Mouse (Mus musculus): ENCODE data around the gene Syn3. TPM values are rescaled to one million over a fixed set of nuclear protein-coding genes. Genes with fewer than 3 reads are reported as not detected.
A peak's percentile ranks its signal among the peaks of the same experiment; 100 is the strongest.

The Syn3 gene
- total RNA-seq, 1 experiment = 1.5 TPM

GRCm38 (mm10) chr10:86022474-86022816, 476.3 kb downstream of the Syn3 start:
- Histone ChIP-seq H3K4me1 (ENCODE audit: control insufficient read depth in 2 of 2, insufficient read depth in 2 of 2, low read length in 2 of 2, poor library complexity in 1 of 2) (peaks cover 4 to 9% of the 10 kb centered on the region in 2 experiments; a peak in 3 of 4 replicates), H3K9me3 (ENCODE audit: control insufficient read depth, insufficient read depth, low read depth, low read length) (no peaks in the 10 kb centered on the region), H3K9ac (ENCODE audit: insufficient read depth, low read depth, low read length, poor library complexity, severe bottlenecking) (peak overlapping the region; percentile 86), H3K27ac (ENCODE audit: insufficient read depth, low read depth, low read length, poor library complexity, severe bottlenecking) (no peak overlapping the region), H3K4me3 (ENCODE audit: insufficient read depth in 1 of 2, low read depth in 1 of 2, low read length in 2 of 2, poor library complexity in 1 of 2, severe bottlenecking in 1 of 2) (peak overlapping the region; percentile 77 to 83), H3K36me3 (ENCODE audit: control insufficient read depth, insufficient read depth, low read length, poor library complexity, severe bottlenecking) (no peaks in the 10 kb centered on the region)
- TF ChIP-seq MAFK (IDR thresholded peaks at IDR 0.05; ENCODE audit: insufficient read depth, low read depth, low read length) (0 out of 2 replicates have a peak, but pooled peaks have one; percentile 21), CHD2 (IDR thresholded peaks at IDR 0.05; ENCODE audit: low read depth, low read length) (no peak)
- in situ Hi-C loops (cut with MboI; ENCODE audit: low sequenced_read_pairs in 2 of 2, unreplicated experiment in 2 of 2) = no loop called here
- no peak for DNase-seq (ENCODE audit: low read depth, low spot score)

GRCm38 (mm10) chr10:86021749-86022473, 476.8 kb downstream of the Syn3 start, which contains the start of gene Fbxo7:
Gene Fbxo7 (plus strand): TSS chr10:86021972.
- Histone ChIP-seq H3K9ac (ENCODE audit: insufficient read depth, low read depth, low read length, poor library complexity, severe bottlenecking) (peak within 1 kb of the TSS; percentile 86), H3K36me3 (ENCODE audit: control insufficient read depth, insufficient read depth, low read length, poor library complexity, severe bottlenecking) (no peaks in the 10 kb centered on the region), H3K27ac (ENCODE audit: insufficient read depth, low read depth, low read length, poor library complexity, severe bottlenecking) (peak within 1 kb of the TSS; percentile 42; the same call in 1 of the 2 replicates), H3K4me3 (ENCODE audit: insufficient read depth in 1 of 2, low read depth in 1 of 2, low read length in 2 of 2, poor library complexity in 1 of 2, severe bottlenecking in 1 of 2) (peak within 1 kb of the TSS; percentile 77 to 83), H3K4me1 (ENCODE audit: control insufficient read depth in 2 of 2, insufficient read depth in 2 of 2, low read length in 2 of 2, poor library complexity in 1 of 2) (peaks cover 4 to 10% of the 10 kb centered on the region in 2 experiments; a peak in 3 of 4 replicates), H3K9me3 (ENCODE audit: control insufficient read depth, insufficient read depth, low read depth, low read length) (no peaks in the 10 kb centered on the region)
- no peak for TF ChIP-seq MAFK (IDR thresholded peaks at IDR 0.05; ENCODE audit: insufficient read depth, low read depth, low read length)
- TF ChIP-seq ZC3H11A (IDR thresholded peaks at IDR 0.05; ENCODE audit: borderline replicate concordance, low read depth, low read length) = peak; percentile 51; the same call in 1 of the 2 replicates
- peak; percentile 83 for DNase-seq (ENCODE audit: low read depth, low spot score)
- in situ Hi-C loops (cut with MboI; ENCODE audit: low sequenced_read_pairs in 2 of 2, unreplicated experiment in 2 of 2) = no loop called here

- Histone ChIP-seq H3K4me3 (ENCODE audit: insufficient read depth in 1 of 2, low read depth in 1 of 2, low read length in 2 of 2, poor library complexity in 1 of 2, severe bottlenecking in 1 of 2) (peak overlapping the region; percentile 1 to 83; a peak in 2 of 4 replicates), H3K9ac (ENCODE audit: insufficient read depth, low read depth, low read length, poor library complexity, severe bottlenecking) (no peak overlapping the region), H3K9me3 (ENCODE audit: control insufficient read depth, insufficient read depth, low read depth, low read length) (no peaks in the 10 kb centered on the region), H3K36me3 (ENCODE audit: control insufficient read depth, insufficient read depth, low read length, poor library complexity, severe bottlenecking) (no peaks in the 10 kb centered on the region), H3K4me1 (ENCODE audit: control insufficient read depth in 2 of 2, insufficient read depth in 2 of 2, low read length in 2 of 2, poor library complexity in 1 of 2) (peaks cover 4 to 10% of the 10 kb centered on the region in 2 experiments; a peak in 3 of 4 replicates), H3K27ac (ENCODE audit: insufficient read depth, low read depth, low read length, poor library complexity, severe bottlenecking) (no peak overlapping the region)
- in situ Hi-C loops (cut with MboI; ENCODE audit: low sequenced_read_pairs in 2 of 2, unreplicated experiment in 2 of 2) = no loop called here
- no peak for DNase-seq (ENCODE audit: low read depth, low spot score)
- TF ChIP-seq ZNF384 (IDR thresholded peaks at IDR 0.05; ENCODE audit: low read depth, low read length) (no peak), CHD2 (IDR thresholded peaks at IDR 0.05; ENCODE audit: low read depth, low read length) (no peak), HCFC1 (IDR thresholded peaks at IDR 0.05; ENCODE audit: borderline replicate concordance, insufficient read depth, low read length) (no peak), ZC3H11A (IDR thresholded peaks at IDR 0.05; ENCODE audit: borderline replicate concordance, low read depth, low read length) (no peak), MAFK (IDR thresholded peaks at IDR 0.05; ENCODE audit: insufficient read depth, low read depth, low read length) (no peak)
Measured at GRCm38 (mm10) chr10:86021408-86021748, 477.3 kb downstream of the Syn3 start.

DNA sequence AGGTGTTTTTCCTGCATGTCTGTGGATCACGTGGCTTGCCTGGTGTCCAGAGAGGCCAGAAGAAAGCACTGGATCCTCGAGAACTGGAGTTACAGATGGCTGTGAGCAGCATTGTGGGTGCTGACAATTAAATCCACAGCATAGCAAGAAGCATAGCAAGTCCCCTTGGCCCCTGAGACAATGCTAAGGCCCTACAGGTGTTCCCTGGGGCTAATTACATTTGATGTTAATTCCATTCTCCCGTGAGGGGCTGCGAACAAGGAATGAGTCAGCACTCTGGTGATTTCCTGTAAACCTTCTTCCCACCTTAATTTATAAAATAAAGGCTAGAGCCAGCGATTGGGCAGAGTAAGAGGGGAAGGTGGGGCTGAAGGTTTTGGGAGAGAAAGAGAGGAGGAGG, 479.9 kb downstream of the Syn3 start:
- Histone ChIP-seq H3K9ac (ENCODE audit: insufficient read depth, low read depth, low read length, poor library complexity, severe bottlenecking) (no peak overlapping the region), H3K27ac (ENCODE audit: insufficient read depth, low read depth, low read length, poor library complexity, severe bottlenecking) (peak overlapping the region; percentile 58), H3K9me3 (ENCODE audit: control insufficient read depth, insufficient read depth, low read depth, low read length) (no peaks in the 10 kb centered on the region), H3K36me3 (ENCODE audit: control insufficient read depth, insufficient read depth, low read length, poor library complexity, severe bottlenecking) (no peaks in the 10 kb centered on the region), H3K4me3 (ENCODE audit: insufficient read depth in 1 of 2, low read depth in 1 of 2, low read length in 2 of 2, poor library complexity in 1 of 2, severe bottlenecking in 1 of 2) (no peak overlapping the region), H3K4me1 (ENCODE audit: control insufficient read depth in 2 of 2, insufficient read depth in 2 of 2, low read length in 2 of 2, poor library complexity in 1 of 2) (peaks cover 4 to 10% of the 10 kb centered on the region in 2 experiments; a peak in 3 of 4 replicates)
- peak; percentile 55 for DNase-seq (ENCODE audit: low read depth, low spot score)
- in situ Hi-C loops (cut with MboI; ENCODE audit: low sequenced_read_pairs in 2 of 2, unreplicated experiment in 2 of 2) = no loop called here
- TF ChIP-seq MAFK (IDR thresholded peaks at IDR 0.05; ENCODE audit: insufficient read depth, low read depth, low read length) (peak; percentile 84), HCFC1 (IDR thresholded peaks at IDR 0.05; ENCODE audit: borderline replicate concordance, insufficient read depth, low read length) (no peak)

- Histone ChIP-seq H3K27ac (ENCODE audit: insufficient read depth, low read depth, low read length, poor library complexity, severe bottlenecking) (no peak overlapping the region; the same call in 1 of the 2 replicates), H3K36me3 (ENCODE audit: control insufficient read depth, insufficient read depth, low read length, poor library complexity, severe bottlenecking) (no peaks in the 10 kb centered on the region), H3K4me3 (ENCODE audit: insufficient read depth in 1 of 2, low read depth in 1 of 2, low read length in 2 of 2, poor library complexity in 1 of 2, severe bottlenecking in 1 of 2) (no peak overlapping the region), H3K9me3 (ENCODE audit: control insufficient read depth, insufficient read depth, low read depth, low read length) (no peaks in the 10 kb centered on the region), H3K9ac (ENCODE audit: insufficient read depth, low read depth, low read length, poor library complexity, severe bottlenecking) (no peak overlapping the region), H3K4me1 (ENCODE audit: control insufficient read depth in 2 of 2, insufficient read depth in 2 of 2, low read length in 2 of 2, poor library complexity in 1 of 2) (peaks cover 4 to 10% of the 10 kb centered on the region in 2 experiments; a peak in 3 of 4 replicates)
- no peak for DNase-seq (ENCODE audit: low read depth, low spot score)
- in situ Hi-C loops (cut with MboI; ENCODE audit: low sequenced_read_pairs in 2 of 2, unreplicated experiment in 2 of 2) = no loop called here
- no peak for TF ChIP-seq CHD2 (IDR thresholded peaks at IDR 0.05; ENCODE audit: low read depth, low read length)
- no peak for TF ChIP-seq ZNF384 (IDR thresholded peaks at IDR 0.05; ENCODE audit: low read depth, low read length)
- TF ChIP-seq ZC3H11A (IDR thresholded peaks at IDR 0.05; ENCODE audit: borderline replicate concordance, low read depth, low read length) = no peak
- TF ChIP-seq HCFC1 (IDR thresholded peaks at IDR 0.05; ENCODE audit: borderline replicate concordance, insufficient read depth, low read length) = no peak
- TF ChIP-seq MAFK (IDR thresholded peaks at IDR 0.05; ENCODE audit: insufficient read depth, low read depth, low read length) = no peak
Measured at GRCm38 (mm10) chr10:86017781-86018180, 480.9 kb downstream of the Syn3 start.
